In genomic region chr8:120679629-120680387, GRCm38 (mm10) we compare ENCODE assay signal across 22 mouse cellular contexts. TPM values are rescaled to one million over a fixed set of nuclear protein-coding genes. Genes with fewer than 3 reads are reported as not detected.
DNase-seq lines count a peak whose midpoint lies in the region; ATAC-seq and TF ChIP-seq lines count a peak whose summit lies in the region.
"Had no signal": no experiment of that assay in that cellular context is flagged by ENCODE, and none has a peak within 500 bp of the region (broad histone marks: within the 10 kb centered on the region; RNA-seq: fewer than 3 reads in every experiment).

No protein-coding gene starts in this region.

- no peak for TF ChIP-seq POLR2A in small intestine, adult 2 months (IDR thresholded peaks at IDR 0.05; ENCODE audit: low read depth, low read length)

- peaks cover 22% of the 10 kb centered on the region for H3K36me3 ChIP-seq in heart, embryonic 13.5 days
- peaks cover 12% of the 10 kb centered on the region; the same call in 1 of the 2 replicates for H3K36me3 ChIP-seq in heart, embryonic 10.5 days
- peaks cover 14% of the 10 kb centered on the region for H3K36me3 ChIP-seq in liver, embryonic 12.5 days
- H3K36me3 ChIP-seq in small intestine, adult 2 months (ENCODE audit: control insufficient read depth, insufficient read depth, low read length), result 0 out of 2 replicates have a peak, but pooled peaks cover 2% of the 10 kb centered on the region

- WGBS in heart, embryonic 13.5 days, result 22% methylated on average over 11 of the region's 11 CpGs
- WGBS in heart, embryonic 10.5 days, result 32% methylated on average over 11 of the region's 11 CpGs
- 10% methylated on average over 11 of the region's 11 CpGs for WGBS in liver, embryonic 12.5 days (ENCODE audit: insufficient replicate concordance)
- WGBS in small intestine, adult 2 months, result 20% methylated on average over 11 of the region's 11 CpGs

- TF ChIP-seq CTCF in small intestine, adult 2 months (IDR thresholded peaks at IDR 0.05; ENCODE audit: extremely low read depth, insufficient read length, insufficient replicate concordance, low read depth, low read length), result no peak

- H3K27me3 ChIP-seq in heart, embryonic 13.5 days (replicated peaks), result peaks cover 28% of the 10 kb centered on the region
- H3K27me3 ChIP-seq in heart, embryonic 10.5 days (ENCODE audit: insufficient read depth, poor library complexity, severe bottlenecking), result peaks cover 25% of the 10 kb centered on the region
- H3K27me3 ChIP-seq in liver, embryonic 12.5 days (replicated peaks), result peaks cover 10% of the 10 kb centered on the region; the same call in 1 of the 2 replicates
- no peaks in the 10 kb centered on the region for H3K27me3 ChIP-seq in small intestine, adult 2 months (ENCODE audit: control insufficient read depth, insufficient read depth, low read length)
- H3K27me3 ChIP-seq: forebrain, embryonic 13.5 days; Patski had no signal

- ATAC-seq in heart, embryonic 13.5 days (ENCODE audit: extremely low read depth, insufficient number of reproducible peaks, low FRiP score, low TSS enrichment), result no peak
- peak; percentile 73 for ATAC-seq in liver, embryonic 12.5 days
- ATAC-seq: forebrain, embryonic 13.5 days; inflammation-experienced regulatory T-cells, adult 6 months; Patski had no signal

- peak overlapping the region; percentile 2 for H3K9ac ChIP-seq in heart, embryonic 13.5 days
- H3K9ac ChIP-seq in liver, embryonic 12.5 days, result no peak overlapping the region
- H3K9ac ChIP-seq: forebrain, embryonic 13.5 days; hindbrain, embryonic 14.5 days; kidney, embryonic 15.5 days; limb, embryonic 15.5 days had no signal

- H3K4me3 ChIP-seq in heart, embryonic 13.5 days, result no peak overlapping the region
- H3K4me3 ChIP-seq in heart, embryonic 10.5 days, result no peak overlapping the region
- no peak overlapping the region for H3K4me3 ChIP-seq in liver, embryonic 12.5 days
- no peak overlapping the region for H3K4me3 ChIP-seq in small intestine, adult 2 months (ENCODE audit: low read depth, low read length)
- H3K4me3 ChIP-seq: forebrain, embryonic 13.5 days; kidney, embryonic 15.5 days; limb, embryonic 15.5 days had no signal

- DNase-seq in heart, embryonic 10.5 days (ENCODE audit: low spot score), result no peak
- DNase-seq in c-Kit-positive CD71-positive TER-119-negative erythroid progenitor cells, embryonic 14.5 days (ENCODE audit: low read depth), result peak; percentile 47
- DNase-seq in yolk sac, embryonic 10.5 days (ENCODE audit: low spot score), result no peak
- no peak for DNase-seq in kidney, adult 11 months
- DNase-seq in gastrocnemius, postnatal 36 days, result no peak
- DNase-seq: adrenal gland, adult 2 months; cerebellum, adult 9-10 months had no signal

- intact Hi-C loops in gastrocnemius, postnatal 36 days (cut with DNase I), result loop anchor here (1.0 to 10.0 kb wide), 3 partner anchors 57 to 415 kb away; partner anchors contain the start of gene Irf8

- no peak overlapping the region for H3K27ac ChIP-seq in heart, embryonic 13.5 days (replicated peaks)
- no peak overlapping the region for H3K27ac ChIP-seq in heart, embryonic 10.5 days
- H3K27ac ChIP-seq in liver, embryonic 12.5 days, result no peak overlapping the region
- peak overlapping the region; percentile 92 for H3K27ac ChIP-seq in small intestine, adult 2 months (ENCODE audit: insufficient read depth, low read depth, low read length)
- H3K27ac ChIP-seq: forebrain, embryonic 13.5 days; hindbrain, embryonic 14.5 days; kidney, embryonic 15.5 days; limb, embryonic 15.5 days had no signal

- peaks cover 4% of the 10 kb centered on the region; the same call in 1 of the 2 replicates for H3K4me1 ChIP-seq in heart, embryonic 13.5 days
- peaks cover 8% of the 10 kb centered on the region for H3K4me1 ChIP-seq in heart, embryonic 10.5 days
- H3K4me1 ChIP-seq in liver, embryonic 12.5 days, result peaks cover 26% of the 10 kb centered on the region
- peaks cover 36% of the 10 kb centered on the region for H3K4me1 ChIP-seq in small intestine, adult 2 months (ENCODE audit: control insufficient read depth, insufficient read depth, insufficient read length, low read length)
- H3K4me1 ChIP-seq: forebrain, embryonic 13.5 days had no signal

- no peaks in the 10 kb centered on the region for H3K9me3 ChIP-seq in heart, embryonic 13.5 days
- no peaks in the 10 kb centered on the region for H3K9me3 ChIP-seq in heart, embryonic 10.5 days
- H3K9me3 ChIP-seq in liver, embryonic 12.5 days (replicated peaks), result no peaks in the 10 kb centered on the region
- H3K9me3 ChIP-seq: forebrain, embryonic 13.5 days; kidney, embryonic 15.5 days; limb, embryonic 15.5 days had no signal

- H3K4me2 ChIP-seq in heart, embryonic 13.5 days, result no peak overlapping the region
- peak overlapping the region; percentile 31 for H3K4me2 ChIP-seq in liver, embryonic 12.5 days
- H3K4me2 ChIP-seq: forebrain, embryonic 13.5 days; heart, embryonic 11.5 days; hindbrain, embryonic 14.5 days; kidney, embryonic 15.5 days; limb, embryonic 15.5 days; midbrain, embryonic 11.5 days had no signal

RNA-seq across cellular contexts. Expression of gene Emc8, which starts 11.4 kb away (rescaled TPM):
- polyA plus RNA-seq in heart, embryonic 13.5 days (2015; fragmentation: Nextera tagmentation; extraction: Ambion mirVana), result 164 and 174 TPM in 2 replicates
- polyA plus RNA-seq in heart, embryonic 10.5 days (2016; fragmentation: Nextera tagmentation; extraction: Ambion mirVana), result 249 and 314 TPM in 2 replicates
- 171 and 180 TPM in 2 replicates for polyA plus RNA-seq in liver, embryonic 12.5 days (2016; fragmentation: Nextera tagmentation; extraction: Ambion mirVana)
- 65.0 and 109 TPM in 2 replicates for polyA plus RNA-seq in small intestine, adult 2 months (2012; rRNA removed)
- 10 to 100 TPM; 23.4 to 26.9 TPM for total RNA-seq in gastrocnemius, postnatal 36 days (2021)

RNA-seq across cellular contexts. Expression of gene Cox4i1, which starts 11.8 kb away (rescaled TPM):
- polyA plus RNA-seq in heart, embryonic 13.5 days (2015; fragmentation: Nextera tagmentation; extraction: Ambion mirVana), result 1,738 and 2,034 TPM in 2 replicates
- polyA plus RNA-seq in heart, embryonic 10.5 days (2016; fragmentation: Nextera tagmentation; extraction: Ambion mirVana), result 1,295 and 1,617 TPM in 2 replicates
- 769 and 831 TPM in 2 replicates for polyA plus RNA-seq in liver, embryonic 12.5 days (2016; fragmentation: Nextera tagmentation; extraction: Ambion mirVana)
- polyA plus RNA-seq in small intestine, adult 2 months (2012; rRNA removed), result 631 and 1,064 TPM in 2 replicates
- total RNA-seq in gastrocnemius, postnatal 36 days (2021), result 1,000 to 10,000 TPM; 1,608 to 1,616 TPM

RNA-seq across cellular contexts. Expression of gene Gm27021, which starts 11.9 kb away (rescaled TPM):
- polyA plus RNA-seq in heart, embryonic 13.5 days (2015; fragmentation: Nextera tagmentation; extraction: Ambion mirVana), result 2.0 and 2.3 TPM in 2 replicates
- polyA plus RNA-seq in heart, embryonic 10.5 days (2016; fragmentation: Nextera tagmentation; extraction: Ambion mirVana), result 1.9 and 2.8 TPM in 2 replicates
- polyA plus RNA-seq in liver, embryonic 12.5 days (2016; fragmentation: Nextera tagmentation; extraction: Ambion mirVana), result 0.69 and 0.79 TPM in 2 replicates
- polyA plus RNA-seq in small intestine, adult 2 months (2012; rRNA removed), result 11.4 TPM in 1 of 2 replicates, not detected in the other
- not detected for total RNA-seq in gastrocnemius, postnatal 36 days (2021)
- total RNA-seq: adrenal gland, adult 2 months; gastrocnemius, adult 8-10 months; granulocyte monocyte progenitor cell, adult 5-6 weeks; heart, postnatal 4 days had no signal
- polyA plus RNA-seq: CD4-positive, CD25-positive, alpha-beta regulatory T cell, adult 4 months had no signal

RNA-seq across cellular contexts. Expression of gene 1190005I06Rik, which starts 32.4 kb away (rescaled TPM):
- 3.3 and 3.6 TPM in 2 replicates for polyA plus RNA-seq in heart, embryonic 13.5 days (2015; fragmentation: Nextera tagmentation; extraction: Ambion mirVana)
- 4.6 and 7.7 TPM in 2 replicates for polyA plus RNA-seq in heart, embryonic 10.5 days (2016; fragmentation: Nextera tagmentation; extraction: Ambion mirVana)
- 0.83 and 1.3 TPM in 2 replicates for polyA plus RNA-seq in liver, embryonic 12.5 days (2016; fragmentation: Nextera tagmentation; extraction: Ambion mirVana)
- polyA plus RNA-seq in small intestine, adult 2 months (2012; rRNA removed), result 1.6 and 3.6 TPM in 2 replicates
- 1 to 10 TPM in 1 of 2 experiments, under 1 TPM in 1; 0.84 to 1.5 TPM for total RNA-seq in gastrocnemius, postnatal 36 days (2021)
- total RNA-seq: granulocyte monocyte progenitor cell, adult 5-6 weeks had no signal

RNA-seq across cellular contexts. Expression of gene Irf8, which starts 56.4 kb away (rescaled TPM):
- 7.1 and 7.9 TPM in 2 replicates for polyA plus RNA-seq in heart, embryonic 13.5 days (2015; fragmentation: Nextera tagmentation; extraction: Ambion mirVana)
- polyA plus RNA-seq in heart, embryonic 10.5 days (2016; fragmentation: Nextera tagmentation; extraction: Ambion mirVana), result 2.1 and 4.5 TPM in 2 replicates
- 10.6 TPM in 2 replicates for polyA plus RNA-seq in liver, embryonic 12.5 days (2016; fragmentation: Nextera tagmentation; extraction: Ambion mirVana)
- 48.7 and 124 TPM in 2 replicates for polyA plus RNA-seq in small intestine, adult 2 months (2012; rRNA removed)
- total RNA-seq in gastrocnemius, postnatal 36 days (2021), result 1 to 10 TPM; 6.7 to 9.9 TPM
